Mouse (Mus musculus) olfactory bulb, adult 2 months (tissue): Measurements from ENCODE around the gene Pim1.

Experiments
- CTCF ChIP-seq: fragments of 200-500 bp; IDR thresholded peaks from 2 replicates; pipeline ENCODE4 v1.5.1; 2012; ENCODE audit warnings: low read depth, mild to moderate bottlenecking, low read length, moderate library complexity; ENCODE audit not compliant: insufficient read depth
- POLR2A ChIP-seq: fragments of 200-500 bp; IDR thresholded peaks from 2 replicates; pipeline ENCODE4 v1.6.1; 2012; ENCODE audit warnings: mild to moderate bottlenecking, low read depth, low read length, moderate library complexity; ENCODE audit not compliant: insufficient read depth

DNA sequence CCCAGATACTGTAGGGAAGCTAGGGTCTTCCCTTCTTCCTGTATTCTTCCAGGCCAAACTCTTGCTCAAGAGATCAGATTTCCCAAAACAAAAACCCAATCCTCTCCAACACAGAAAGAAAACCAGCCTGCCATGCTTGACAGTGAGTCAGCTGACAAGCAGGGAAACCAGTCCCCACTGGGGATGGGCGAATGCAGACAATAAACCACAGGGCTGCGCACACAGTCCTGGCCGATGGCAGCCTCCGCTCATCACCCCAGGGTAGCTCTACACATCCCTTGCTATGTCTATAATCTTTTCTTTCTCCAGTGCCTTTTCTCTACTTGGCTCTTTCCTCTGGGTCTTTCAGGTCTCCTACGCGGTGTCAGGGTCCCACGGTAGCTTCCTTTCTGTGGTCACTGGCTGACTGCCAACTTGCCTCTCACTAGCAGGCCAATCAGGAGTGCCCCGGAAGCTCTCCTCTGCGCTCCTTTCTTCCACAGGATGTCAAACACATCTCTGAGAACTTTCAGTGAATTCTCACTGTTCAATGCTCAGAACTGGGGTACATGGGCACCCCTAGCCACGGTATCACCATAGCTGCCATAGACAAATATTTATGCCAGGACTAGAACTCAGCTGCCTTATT, 41.3 kb downstream of the Pim1 start:
- no peak for TF ChIP-seq CTCF
- no peak for TF ChIP-seq POLR2A
